Mouse (Mus musculus): ENCODE measurements at regions not wholly inside any gene's neighbourhood (a gene's known extent, or its start where the extent isn't known, plus 50 kb on each side); places are given as distances from the start of the nearest gene placed in this dataset.
A peak's percentile ranks its signal among the peaks of the same experiment; 100 is the strongest.

GRCm38 (mm10) chr15:63613120-63613519, 231.9 kb downstream of the Gsdmc2 start:
- H3K9me3 ChIP-seq (replicated peaks; ENCODE audit: insufficient read depth, low read length) = no peaks in the 10 kb centered on the region
- H3K79me2 ChIP-seq (ENCODE audit: control insufficient read depth, insufficient read depth, low read length, poor library complexity) = no peaks in the 10 kb centered on the region
- no peak for DNase-seq (ENCODE audit: low read depth, low spot score)
- H3K27ac ChIP-seq (ENCODE audit: control insufficient read depth, low read depth, low read length) = no peak overlapping the region
- H3K36me3 ChIP-seq (ENCODE audit: control insufficient read depth in 1 of 2, insufficient read depth in 2 of 2, low read length in 2 of 2) = peaks cover 0 to 3% of the 10 kb centered on the region in 2 experiments; a peak in 2 of 4 replicates
- H3K27me3 ChIP-seq (ENCODE audit: control insufficient read depth in 1 of 2, insufficient read depth in 2 of 2, low read length in 2 of 2) = no peaks in the 10 kb centered on the region
- no peak overlapping the region for H3K4me3 ChIP-seq (ENCODE audit: control insufficient read depth in 1 of 2, insufficient read depth in 1 of 2, low read depth in 2 of 2, low read length in 2 of 2)
- H3K4me1 ChIP-seq (ENCODE audit: control insufficient read depth in 1 of 2, insufficient read depth in 2 of 2, low read length in 2 of 2) = no peaks in the 10 kb centered on the region
- no peak overlapping the region for H3K9ac ChIP-seq (ENCODE audit: control insufficient read depth, low read depth, low read length, poor library complexity, severe bottlenecking)
- TF ChIP-seq HCFC1 (IDR thresholded peaks at IDR 0.05; ENCODE audit: low read depth, low read length) (no peak), ZNF384 (IDR thresholded peaks at IDR 0.05; ENCODE audit: low read depth, low read length) (no peak), MAFK (IDR thresholded peaks at IDR 0.05; ENCODE audit: borderline replicate concordance, low read depth, low read length) (no peak), MYC (IDR thresholded peaks at IDR 0.05; ENCODE audit: low read depth, low read length) (no peak), RCOR1 (IDR thresholded peaks at IDR 0.05; ENCODE audit: low read depth, low read length) (no peak), MYB (IDR thresholded peaks at IDR 0.05; ENCODE audit: low read depth, low read length) (no peak), POLR2A (IDR thresholded peaks at IDR 0.05; ENCODE audit: control insufficient read depth in 1 of 2, insufficient read depth in 1 of 2, low read depth in 1 of 2, low read length in 2 of 2, poor library complexity in 1 of 2) (no peak), POLR2AphosphoS2 (IDR thresholded peaks at IDR 0.05; ENCODE audit: low read length) (no peak), SMC3 (IDR thresholded peaks at IDR 0.05; ENCODE audit: low read depth, low read length) (no peak), E2F4 (IDR thresholded peaks at IDR 0.05; ENCODE audit: borderline replicate concordance, low read depth, low read length) (no peak), MEF2A (IDR thresholded peaks at IDR 0.05; ENCODE audit: extremely low read depth, insufficient replicate concordance, low read depth, low read length, poor library complexity, severe bottlenecking) (no peak), TCF12 (IDR thresholded peaks at IDR 0.05; ENCODE audit: low read depth, low read length) (no peak), RAD21 (IDR thresholded peaks at IDR 0.05; ENCODE audit: low read depth, low read length) (no peak), CHD2 (IDR thresholded peaks at IDR 0.05; ENCODE audit: low read length) (no peak)

- Histone ChIP-seq H3K79me2 (ENCODE audit: control insufficient read depth, insufficient read depth, low read length, poor library complexity) (no peaks in the 10 kb centered on the region), H3K27ac (ENCODE audit: control insufficient read depth, low read depth, low read length) (no peak overlapping the region), H3K9ac (ENCODE audit: control insufficient read depth, low read depth, low read length, poor library complexity, severe bottlenecking) (no peak overlapping the region), H3K9me3 (replicated peaks; ENCODE audit: insufficient read depth, low read length) (no peaks in the 10 kb centered on the region), H3K4me3 (ENCODE audit: control insufficient read depth in 1 of 2, insufficient read depth in 1 of 2, low read depth in 2 of 2, low read length in 2 of 2) (no peak overlapping the region), H3K4me1 (ENCODE audit: control insufficient read depth in 1 of 2, insufficient read depth in 2 of 2, low read length in 2 of 2) (no peaks in the 10 kb centered on the region), H3K27me3 (ENCODE audit: control insufficient read depth in 1 of 2, insufficient read depth in 2 of 2, low read length in 2 of 2) (no peaks in the 10 kb centered on the region), H3K36me3 (ENCODE audit: control insufficient read depth in 1 of 2, insufficient read depth in 2 of 2, low read length in 2 of 2) (peaks cover 0 to 3% of the 10 kb centered on the region in 2 experiments; a peak in 2 of 4 replicates)
- DNase-seq (ENCODE audit: low read depth, low spot score) = peak; percentile 74
- TF ChIP-seq NRF1 (IDR thresholded peaks at IDR 0.05; ENCODE audit: insufficient read depth, low read depth, low read length, poor library complexity, severe bottlenecking) (peak; percentile 38; the same call in 1 of the 2 replicates), BHLHE40 (IDR thresholded peaks at IDR 0.05; ENCODE audit: borderline replicate concordance, low read depth, low read length) (peak; percentile 46; the same call in 1 of the 2 replicates), EP300 (IDR thresholded peaks at IDR 0.05; ENCODE audit: low read depth in 1 of 2, low read length in 2 of 2) (peak; percentile 19 to 38; a peak in 2 of 4 replicates), MYB (IDR thresholded peaks at IDR 0.05; ENCODE audit: low read depth, low read length) (no peak), TAL1 (IDR thresholded peaks at IDR 0.05; ENCODE audit: low read length) (0 out of 2 replicates have a peak, but pooled peaks have one; percentile 12), SMC3 (IDR thresholded peaks at IDR 0.05; ENCODE audit: low read depth, low read length) (no peak), GATA1 (IDR thresholded peaks at IDR 0.05; ENCODE audit: low read depth, low read length) (peak; percentile 49)
These were observed 233.8 kb downstream of the Gsdmc2 start for GRCm38 (mm10) chr15:63611161-63611560.
